Mouse (Mus musculus): ENCODE results near the gene Esp3. TPM values are rescaled to one million over a fixed set of nuclear protein-coding genes. Genes with fewer than 3 reads are reported as not detected.
"Not testable (repeated sequence)": the region's sequence is repeated elsewhere in the genome, so short reads cannot be mapped to it uniquely, and the experiment has no call there.

Gene Esp3
- not detected in 2 replicates for polyA plus RNA-seq (2012)

- H3K4me1 ChIP-seq (ENCODE audit: control insufficient read depth); H3K4me3 ChIP-seq (replicated peaks); H3K9me3 ChIP-seq (ENCODE audit: control insufficient read depth, low read length); H3K36me3 ChIP-seq (ENCODE audit: control insufficient read depth); H3K27me3 ChIP-seq (ENCODE audit: control insufficient read depth): not testable (repeated sequence)
These were observed at the start of gene Esp3 for GRCm38 (mm10) chr17:40631775-40632174. Esp3 (plus strand) TSS chr17:40632075.

DNA sequence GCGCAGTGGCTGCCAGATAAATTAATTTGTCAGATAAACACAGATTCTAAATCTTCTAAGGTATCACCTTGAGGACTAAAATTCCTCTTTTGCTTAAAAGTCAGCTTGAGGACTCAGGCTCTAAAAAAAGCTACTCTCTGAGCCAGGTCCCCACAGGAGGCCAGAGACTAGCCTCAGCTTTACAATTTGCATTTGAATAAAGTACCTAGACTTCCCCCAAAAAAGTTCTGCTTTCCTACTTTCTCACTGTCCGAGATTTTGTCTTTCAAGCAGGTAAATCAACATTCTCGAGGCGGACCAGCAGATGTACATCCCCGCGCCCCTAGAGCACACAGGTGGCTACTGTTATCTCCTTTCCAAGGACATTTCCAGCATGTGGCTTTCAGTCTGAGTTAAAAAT lies 48.0 kb upstream of the Esp3 start:
- not testable (repeated sequence) for H3K4me3 ChIP-seq (replicated peaks); H3K36me3 ChIP-seq (ENCODE audit: control insufficient read depth); H3K4me1 ChIP-seq (ENCODE audit: control insufficient read depth); H3K27me3 ChIP-seq (ENCODE audit: control insufficient read depth); H3K9me3 ChIP-seq (ENCODE audit: control insufficient read depth, low read length)

DNA sequence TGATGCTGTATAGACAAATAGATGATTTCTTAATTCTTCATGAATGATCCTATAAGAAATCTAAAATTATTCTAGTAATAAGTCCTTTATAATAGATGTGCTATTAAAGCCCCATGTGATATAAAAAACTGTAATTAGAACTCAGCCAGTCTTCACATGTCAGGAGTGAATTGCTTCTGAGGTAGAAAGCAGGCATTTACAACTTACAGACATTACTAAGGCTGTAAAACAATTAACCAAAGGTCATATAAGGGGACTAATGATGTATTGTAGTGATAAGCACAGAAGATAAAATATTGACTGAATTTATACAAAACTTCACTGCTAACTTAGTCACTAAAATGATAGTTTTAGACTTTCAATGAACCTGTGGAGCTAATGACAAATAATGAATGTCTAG lies 40.6 kb upstream of the Esp3 start:
- Histone ChIP-seq H3K27me3 (ENCODE audit: control insufficient read depth) (no peaks in the 10 kb centered on the region), H3K9me3 (ENCODE audit: control insufficient read depth, low read length) (no peaks in the 10 kb centered on the region), H3K36me3 (ENCODE audit: control insufficient read depth) (no peaks in the 10 kb centered on the region), H3K4me3 (replicated peaks) (no peak overlapping the region), H3K4me1 (ENCODE audit: control insufficient read depth) (no peaks in the 10 kb centered on the region)
- TF ChIP-seq TAL1 (IDR thresholded peaks at IDR 0.05; ENCODE audit: low read length), result no peak
- TF ChIP-seq GATA1 (IDR thresholded peaks at IDR 0.05; ENCODE audit: low read length), result no peak

DNA sequence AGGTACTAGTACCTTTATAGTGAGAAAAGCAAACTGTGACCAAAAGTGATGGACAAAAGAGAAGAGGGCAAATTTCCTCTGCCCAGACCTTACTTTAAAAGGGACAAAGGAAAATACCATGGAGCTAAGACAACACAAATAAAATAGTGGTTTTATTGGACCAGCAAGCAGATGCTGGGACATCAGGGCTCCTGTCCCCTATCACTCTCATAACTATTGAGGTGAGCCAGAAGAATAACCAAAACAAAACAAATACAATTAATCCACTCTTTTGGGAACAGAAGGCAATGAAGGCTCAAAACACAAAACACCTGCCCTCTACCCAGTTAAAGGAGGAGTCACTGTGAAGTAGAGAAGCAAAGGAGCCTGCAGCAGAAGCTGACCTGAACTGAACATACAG lies 33.6 kb upstream of the Esp3 start, which contains the start of gene Esp4:
Esp4 (plus strand) TSS at position 301 of the 400 bp plus-strand sequence.
- TF ChIP-seq TAL1 (IDR thresholded peaks at IDR 0.05; ENCODE audit: low read length), result no peak
- Histone ChIP-seq H3K4me1 (ENCODE audit: control insufficient read depth) (no peaks in the 10 kb centered on the region), H3K36me3 (ENCODE audit: control insufficient read depth) (no peaks in the 10 kb centered on the region), H3K27me3 (ENCODE audit: control insufficient read depth) (no peaks in the 10 kb centered on the region), H3K4me3 (replicated peaks) (no peak within 1 kb of the TSS), H3K9me3 (ENCODE audit: control insufficient read depth, low read length) (no peaks in the 10 kb centered on the region)

GRCm38 (mm10) chr17:40662118-40662679 lies 30.3 kb downstream of the Esp3 start:
- not testable (repeated sequence) for H3K4me1 ChIP-seq (ENCODE audit: control insufficient read depth); H3K4me3 ChIP-seq (replicated peaks); H3K36me3 ChIP-seq (ENCODE audit: control insufficient read depth); H3K27me3 ChIP-seq (ENCODE audit: control insufficient read depth); H3K9me3 ChIP-seq (ENCODE audit: control insufficient read depth, low read length)

GRCm38 (mm10) chr17:40663161-40663811 lies 31.4 kb downstream of the Esp3 start:
- H3K4me1 ChIP-seq (ENCODE audit: control insufficient read depth); H3K27me3 ChIP-seq (ENCODE audit: control insufficient read depth); H3K36me3 ChIP-seq (ENCODE audit: control insufficient read depth); H3K9me3 ChIP-seq (ENCODE audit: control insufficient read depth, low read length); H3K4me3 ChIP-seq (replicated peaks): not testable (repeated sequence)

Other genes starting within 250 kb of the Esp3 start
- not detected in 2 replicates for gene Esp8, start 112.1 kb upstream of the Esp3 start, polyA plus RNA-seq (2012)
- gene Esp6, start 70.6 kb upstream of the Esp3 start, polyA plus RNA-seq (2012), result not detected in 2 replicates
- not detected in 2 replicates for gene Esp4, start 33.5 kb upstream of the Esp3 start, polyA plus RNA-seq (2012)
- gene Esp1, start 95.0 kb downstream of the Esp3 start, polyA plus RNA-seq (2012), result not detected in 2 replicates
- gene Crisp2, start 174.9 kb downstream of the Esp3 start, polyA plus RNA-seq (2012), result not detected in 2 replicates
- gene Rhag, start 179.1 kb downstream of the Esp3 start, polyA plus RNA-seq (2012), result 6.6 and 13.1 TPM in 2 replicates
- 0.14 TPM in 1 of 2 replicates, not detected in the other for gene 9130008F23Rik, start 248.5 kb downstream of the Esp3 start, polyA plus RNA-seq (2012)

All from erythroblast, embryonic 14.5 days (primary cell).